Mouse (Mus musculus) liver, embryonic 11.5 days (tissue): ENCODE results near the gene Atg2a. TPM values are rescaled to one million over a fixed set of nuclear protein-coding genes. Genes with fewer than 3 reads are reported as not detected.
A peak's percentile ranks its signal among the peaks of the same experiment; 100 is the strongest.
"Not testable (repeated sequence)": the region's sequence is repeated elsewhere in the genome, so short reads cannot be mapped to it uniquely, and the experiment has no call there.

Experiments used
- ATAC-seq: fragments of 200-750 bp; cut with Nextera tagmentation; replicated peaks from 2 replicates; pipeline ENCODE4 v1.8.0; 2017; ENCODE audit warnings: moderate number of reproducible peaks, mild to moderate bottlenecking, moderate TSS enrichment, moderate library complexity; ENCODE audit not compliant: low FRiP score
- DNase-seq: peaks from one replicate; pipeline ENCODE4 v3.0.0-alpha.2; 2017; ENCODE audit warnings: low spot score
- H3K27ac ChIP-seq: fragments of 300-500 bp; sonication (generic); 2 replicates; pipeline ENCODE4 v1.5.1; 2014; ENCODE audit warnings: mild to moderate bottlenecking, low read depth, low read length, control low read depth
- H3K27me3 ChIP-seq: fragments of 300-500 bp; sonication (generic); replicated peaks from 2 replicates; pipeline ENCODE4 v1.6.1; 2014; ENCODE audit warnings: low read length, mixed read lengths; ENCODE audit not compliant: control insufficient read depth, insufficient read depth
- H3K36me3 ChIP-seq: fragments of 300-500 bp; sonication (generic); 2 replicates; pipeline ENCODE4 v1.6.1; 2014; ENCODE audit warnings: mild to moderate bottlenecking, low read length, moderate library complexity, mixed read lengths; ENCODE audit not compliant: control insufficient read depth, insufficient read depth
- H3K4me1 ChIP-seq: fragments of 300-500 bp; sonication (generic); replicated peaks from 2 replicates; pipeline ENCODE4 v1.6.1; 2014; ENCODE audit warnings: low read length, mixed read lengths; ENCODE audit not compliant: control insufficient read depth, insufficient read depth
- H3K4me2 ChIP-seq: fragments of 300-500 bp; sonication (generic); 2 replicates; pipeline ENCODE4 v1.6.1; 2014; ENCODE audit warnings: mild to moderate bottlenecking, control low read depth, moderate library complexity
- H3K4me3 ChIP-seq: fragments of 300-500 bp; sonication (generic); 2 replicates; pipeline ENCODE4 v1.5.1; 2014; ENCODE audit warnings: low read depth, low read length, control low read depth
- H3K9ac ChIP-seq: fragments of 300-500 bp; sonication (generic); 2 replicates; pipeline ENCODE4 v1.6.1; 2014; ENCODE audit warnings: low read depth, low read length, control low read depth
- H3K9me3 ChIP-seq: fragments of 300-500 bp; sonication (generic); 2 replicates; pipeline ENCODE4 v1.6.1; 2016; ENCODE audit warnings: low read length, inconsistent platforms, mixed read lengths; ENCODE audit not compliant: control insufficient read depth
- WGBS: fragments of 180-500 bp; shearing (Covaris S2); extraction: QIAGEN DNeasy Blood & Tissue Kit; methylation state at CpG from one replicate; pipeline ENCODE4 v1.1.7; 2014; 5-methylcytosine and 5-hydroxymethylcytosine counted together
- polyA plus RNA-seq: library from polyadenylated mRNA; unstranded; fragments of >200 nt; fragmentation: Nextera tagmentation; extraction: Ambion mirVana; gene quantifications from 2 replicates; pipeline ENCODE4 v1.2.1, GENCODE M21; 2014

Gene Atg2a
- polyA plus RNA-seq, 1 experiment from 2014 or later: 10.4 TPM

GRCm38 (mm10) chr19:6283001-6283400 is 41.5 kb downstream of the Atg2a start:
- peak overlapping the region; percentile 41 for H3K9ac ChIP-seq
- H3K4me1 ChIP-seq: peaks cover 97% of the 10 kb centered on the region
- DNase-seq (no peak), ATAC-seq (no peak)
- H3K9me3 ChIP-seq: no peaks in the 10 kb centered on the region
- no peaks in the 10 kb centered on the region for H3K27me3 ChIP-seq
- WGBS: 53% methylated on average over 5 of the region's 5 CpGs
- H3K27ac ChIP-seq: peak overlapping the region; percentile 100
- H3K4me2 ChIP-seq: peak overlapping the region; percentile 69
- H3K36me3 ChIP-seq: peaks cover 26% of the 10 kb centered on the region
- H3K4me3 ChIP-seq: no peak overlapping the region

- H3K4me2 ChIP-seq: peak overlapping the region; percentile 69
- WGBS: 25% methylated on average over 12 of the region's 12 CpGs
- H3K4me1 ChIP-seq: peaks cover 95% of the 10 kb centered on the region
- H3K36me3 ChIP-seq: peaks cover 28% of the 10 kb centered on the region
- peak; percentile 85 for ATAC-seq
- peak overlapping the region; percentile 66 for H3K9ac ChIP-seq
- H3K9me3 ChIP-seq: no peaks in the 10 kb centered on the region
- no peaks in the 10 kb centered on the region for H3K27me3 ChIP-seq
- peak overlapping the region; percentile 11 for H3K4me3 ChIP-seq
- DNase-seq: peak; percentile 69
- peak overlapping the region; percentile 100 for H3K27ac ChIP-seq
These were observed 43.0 kb downstream of the Atg2a start for GRCm38 (mm10) chr19:6284502-6284901.

DNA sequence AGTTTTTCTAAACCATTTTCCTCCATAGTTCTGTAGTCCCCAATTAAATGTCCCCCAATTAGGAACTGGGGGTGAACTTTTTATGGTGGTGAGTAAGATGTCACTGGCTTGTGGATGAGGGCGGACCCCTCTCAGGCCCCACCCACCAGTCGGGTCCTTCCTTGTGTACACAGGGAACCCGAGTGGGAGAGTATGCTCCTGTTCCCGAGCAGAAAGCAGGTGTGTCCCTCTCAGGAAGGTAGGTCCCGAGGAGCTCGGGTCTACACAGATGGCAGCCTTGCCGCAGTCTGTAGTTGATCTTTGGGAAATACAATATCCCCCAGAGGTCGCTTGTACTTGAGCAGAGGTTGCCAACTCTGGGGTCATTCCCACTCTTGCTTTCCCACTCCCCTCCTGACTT is 43.8 kb downstream of the Atg2a start:
- peak overlapping the region; percentile 69 for H3K4me2 ChIP-seq
- DNase-seq (no peak), ATAC-seq (0 out of 2 replicates have a peak, but pooled peaks have one; percentile 10)
- peaks cover 95% of the 10 kb centered on the region for H3K4me1 ChIP-seq
- 48% methylated on average over 8 of the region's 8 CpGs for WGBS
- H3K4me3 ChIP-seq: peak overlapping the region; percentile 11
- H3K27me3 ChIP-seq: no peaks in the 10 kb centered on the region
- H3K9ac ChIP-seq: peak overlapping the region; percentile 66
- H3K9me3 ChIP-seq: no peaks in the 10 kb centered on the region
- peak overlapping the region; percentile 100 for H3K27ac ChIP-seq
- peaks cover 25% of the 10 kb centered on the region for H3K36me3 ChIP-seq

- H3K4me2 ChIP-seq: peak overlapping the region; percentile 69
- no peak for DNase-seq
- H3K4me1 ChIP-seq: peaks cover 93% of the 10 kb centered on the region
- peaks cover 22% of the 10 kb centered on the region for H3K36me3 ChIP-seq
- ATAC-seq: peak; percentile 71
- no peaks in the 10 kb centered on the region for H3K27me3 ChIP-seq
- H3K4me3 ChIP-seq: peak overlapping the region; percentile 11
- no peaks in the 10 kb centered on the region for H3K9me3 ChIP-seq
- WGBS: 28% methylated on average over 7 of the region's 7 CpGs
- H3K9ac ChIP-seq: peak overlapping the region; percentile 66
- H3K27ac ChIP-seq: peak overlapping the region; percentile 100
These were observed 44.4 kb downstream of the Atg2a start for GRCm38 (mm10) chr19:6285632-6286433.

GRCm38 (mm10) chr19:6286434-6287401 is 45.2 kb downstream of the Atg2a start:
- WGBS: 75% methylated on average over 19 of the region's 19 CpGs
- ATAC-seq: peak; percentile 35
- peaks cover 20% of the 10 kb centered on the region for H3K36me3 ChIP-seq

GRCm38 (mm10) chr19:6288236-6288894 is 46.9 kb downstream of the Atg2a start:
- Histone ChIP-seq H3K27ac (peak overlapping the region; percentile 100), H3K9ac (peak overlapping the region; percentile 15; the same call in 1 of the 2 replicates), H3K4me1 (peaks cover 82% of the 10 kb centered on the region), H3K4me2 (peak overlapping the region; percentile 14; the same call in 1 of the 2 replicates), H3K4me3 (no peak overlapping the region), H3K9me3 (no peaks in the 10 kb centered on the region), H3K27me3 (no peaks in the 10 kb centered on the region), H3K36me3 (peaks cover 17% of the 10 kb centered on the region)
- no peak for DNase-seq
- no peak for ATAC-seq
- WGBS: 71% methylated on average over 13 of the region's 13 CpGs

More at GRCm38 (mm10) chr19:6286434-6287401, 45.2 kb downstream of the Atg2a start:
- Histone ChIP-seq H3K4me1 (peaks cover 93% of the 10 kb centered on the region), H3K27me3 (no peaks in the 10 kb centered on the region), H3K9me3 (no peaks in the 10 kb centered on the region), H3K27ac (peak overlapping the region; percentile 100), H3K9ac (peak overlapping the region; percentile 60), H3K4me3 (peak overlapping the region; percentile 11), H3K4me2 (peak overlapping the region; percentile 69)
- no peak for DNase-seq

- H3K4me2 ChIP-seq: no peak overlapping the region; the same call in 1 of the 2 replicates
- H3K4me3 ChIP-seq: no peak overlapping the region
- peak overlapping the region; percentile 41 for H3K9ac ChIP-seq
- H3K9me3 ChIP-seq: no peaks in the 10 kb centered on the region
- peaks cover 69% of the 10 kb centered on the region for H3K4me1 ChIP-seq
- H3K27me3 ChIP-seq: no peaks in the 10 kb centered on the region
- ATAC-seq: no peak
- H3K27ac ChIP-seq: peak overlapping the region; percentile 47
- 87% methylated on average over 14 of the region's 14 CpGs for WGBS
- DNase-seq: no peak
- peaks cover 19% of the 10 kb centered on the region for H3K36me3 ChIP-seq
These were observed 48.3 kb downstream of the Atg2a start for GRCm38 (mm10) chr19:6289696-6290238.

DNA sequence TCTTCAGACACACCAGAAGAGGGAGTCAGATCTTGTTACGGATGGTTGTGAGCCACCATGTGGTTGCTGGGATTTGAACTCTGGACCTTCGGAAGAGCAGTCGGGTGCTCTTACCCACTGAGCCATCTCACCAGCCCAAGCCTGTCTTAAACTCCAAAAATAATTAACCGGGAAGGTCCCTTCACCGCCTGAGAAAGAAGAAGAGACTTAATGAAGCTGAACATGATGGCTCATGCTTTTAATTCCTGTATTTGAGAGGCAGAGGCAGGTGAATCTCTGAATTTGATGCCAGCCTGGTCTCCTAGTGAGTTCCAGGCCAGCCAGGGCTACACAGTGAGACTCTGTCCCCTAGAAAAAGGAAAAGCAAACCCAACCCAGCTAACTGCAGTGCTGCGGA is 49.2 kb downstream of the Atg2a start:
- not testable (repeated sequence) for H3K9me3 ChIP-seq, DNase-seq, H3K27me3 ChIP-seq, H3K4me3 ChIP-seq, ATAC-seq
- Histone ChIP-seq H3K9ac (peak overlapping the region; percentile 61), H3K27ac (peak overlapping the region; percentile 89), H3K36me3 (peaks cover 28% of the 10 kb centered on the region), H3K4me2 (peak overlapping the region; percentile 45), H3K4me1 (peaks cover 59% of the 10 kb centered on the region)
- 76% methylated on average over 5 of the region's 6 CpGs for WGBS
